Mouse (Mus musculus): ENCODE measurements around the gene Hcn4. TPM values are rescaled to one million over a fixed set of nuclear protein-coding genes. Genes with fewer than 3 reads are reported as not detected.

Hcn4 gene
- 0.22 and 0.40 TPM in 2 replicates for polyA plus RNA-seq (2011; ENCODE audit: insufficient read depth, insufficient read length, low read depth, missing spikeins)

- TF ChIP-seq POLR2A (IDR thresholded peaks at IDR 0.05; ENCODE audit: insufficient read depth, low read length): no peak
- no peak for TF ChIP-seq CTCF (IDR thresholded peaks at IDR 0.05; ENCODE audit: low read depth, low read length)
- no peak for TF ChIP-seq EP300 (IDR thresholded peaks at IDR 0.05; ENCODE audit: insufficient read depth, low read depth, low read length)
- peak within 1 kb of the TSS; percentile 82 for H3K4me3 ChIP-seq (ENCODE audit: low read depth, low read length)
- no peaks in the 10 kb centered on the region for H3K9me3 ChIP-seq (replicated peaks; ENCODE audit: control insufficient read depth, insufficient read depth, low read length, poor library complexity, severe bottlenecking)
- no peak within 1 kb of the TSS for H3K27ac ChIP-seq (ENCODE audit: insufficient read depth, low read length)
- H3K9ac ChIP-seq (ENCODE audit: low read depth, poor library complexity, severe bottlenecking): peak within 1 kb of the TSS; percentile 67
- no peaks in the 10 kb centered on the region for H3K36me3 ChIP-seq (ENCODE audit: control insufficient read depth, insufficient read depth, low read length, poor library complexity, severe bottlenecking)
- peaks cover 13% of the 10 kb centered on the region for H3K27me3 ChIP-seq (ENCODE audit: control insufficient read depth, insufficient read depth, low read length, poor library complexity, severe bottlenecking)
- no peaks in the 10 kb centered on the region for H3K4me1 ChIP-seq (ENCODE audit: control insufficient read depth, insufficient read depth, low read length)
Measured at GRCm38 (mm10) chr9:58823139-58823917, at the start of gene Hcn4. Gene Hcn4, plus strand, starts transcription at chr9:58823412.

GRCm38 (mm10) chr9:58774761-58775160 is 48.5 kb upstream of the Hcn4 start:
- no peaks in the 10 kb centered on the region for H3K36me3 ChIP-seq (ENCODE audit: control insufficient read depth, insufficient read depth, low read length, poor library complexity, severe bottlenecking)
- no peak overlapping the region for H3K9ac ChIP-seq (ENCODE audit: low read depth, poor library complexity, severe bottlenecking)
- H3K27ac ChIP-seq (ENCODE audit: insufficient read depth, low read length): no peak overlapping the region
- TF ChIP-seq POLR2A (IDR thresholded peaks at IDR 0.05; ENCODE audit: insufficient read depth, low read length): no peak
- TF ChIP-seq CTCF (IDR thresholded peaks at IDR 0.05; ENCODE audit: low read depth, low read length): no peak
- no peak for TF ChIP-seq EP300 (IDR thresholded peaks at IDR 0.05; ENCODE audit: insufficient read depth, low read depth, low read length)
- H3K9me3 ChIP-seq (replicated peaks; ENCODE audit: control insufficient read depth, insufficient read depth, low read length, poor library complexity, severe bottlenecking): no peaks in the 10 kb centered on the region
- H3K27me3 ChIP-seq (ENCODE audit: control insufficient read depth, insufficient read depth, low read length, poor library complexity, severe bottlenecking): no peaks in the 10 kb centered on the region
- no peak overlapping the region for H3K4me3 ChIP-seq (ENCODE audit: low read depth, low read length)
- no peaks in the 10 kb centered on the region for H3K4me1 ChIP-seq (ENCODE audit: control insufficient read depth, insufficient read depth, low read length)

GRCm38 (mm10) chr9:58775363-58775762 is 47.8 kb upstream of the Hcn4 start:
- no peak for TF ChIP-seq EP300 (IDR thresholded peaks at IDR 0.05; ENCODE audit: insufficient read depth, low read depth, low read length)
- peak; percentile 25 for TF ChIP-seq CTCF (IDR thresholded peaks at IDR 0.05; ENCODE audit: low read depth, low read length)
- H3K9ac ChIP-seq (ENCODE audit: low read depth, poor library complexity, severe bottlenecking): no peak overlapping the region
- H3K4me1 ChIP-seq (ENCODE audit: control insufficient read depth, insufficient read depth, low read length): no peaks in the 10 kb centered on the region
- no peaks in the 10 kb centered on the region for H3K9me3 ChIP-seq (replicated peaks; ENCODE audit: control insufficient read depth, insufficient read depth, low read length, poor library complexity, severe bottlenecking)
- H3K27ac ChIP-seq (ENCODE audit: insufficient read depth, low read length): no peak overlapping the region
- no peaks in the 10 kb centered on the region for H3K27me3 ChIP-seq (ENCODE audit: control insufficient read depth, insufficient read depth, low read length, poor library complexity, severe bottlenecking)
- no peaks in the 10 kb centered on the region for H3K36me3 ChIP-seq (ENCODE audit: control insufficient read depth, insufficient read depth, low read length, poor library complexity, severe bottlenecking)
- H3K4me3 ChIP-seq (ENCODE audit: low read depth, low read length): no peak overlapping the region

- TF ChIP-seq POLR2A (IDR thresholded peaks at IDR 0.05; ENCODE audit: insufficient read depth, low read length) (no peak), CTCF (IDR thresholded peaks at IDR 0.05; ENCODE audit: low read depth, low read length) (no peak), EP300 (IDR thresholded peaks at IDR 0.05; ENCODE audit: insufficient read depth, low read depth, low read length) (no peak)
- Histone ChIP-seq H3K9ac (ENCODE audit: low read depth, poor library complexity, severe bottlenecking) (no peak overlapping the region), H3K4me1 (ENCODE audit: control insufficient read depth, insufficient read depth, low read length) (no peaks in the 10 kb centered on the region), H3K4me3 (ENCODE audit: low read depth, low read length) (no peak overlapping the region), H3K27ac (ENCODE audit: insufficient read depth, low read length) (no peak overlapping the region), H3K9me3 (replicated peaks; ENCODE audit: control insufficient read depth, insufficient read depth, low read length, poor library complexity, severe bottlenecking) (no peaks in the 10 kb centered on the region), H3K36me3 (ENCODE audit: control insufficient read depth, insufficient read depth, low read length, poor library complexity, severe bottlenecking) (no peaks in the 10 kb centered on the region), H3K27me3 (ENCODE audit: control insufficient read depth, insufficient read depth, low read length, poor library complexity, severe bottlenecking) (no peaks in the 10 kb centered on the region)
Measured at GRCm38 (mm10) chr9:58789476-58789875, 33.7 kb upstream of the Hcn4 start.

- H3K4me3 ChIP-seq (ENCODE audit: low read depth, low read length): no peak overlapping the region
- no peaks in the 10 kb centered on the region for H3K36me3 ChIP-seq (ENCODE audit: control insufficient read depth, insufficient read depth, low read length, poor library complexity, severe bottlenecking)
- H3K9ac ChIP-seq (ENCODE audit: low read depth, poor library complexity, severe bottlenecking): no peak overlapping the region
- no peaks in the 10 kb centered on the region for H3K27me3 ChIP-seq (ENCODE audit: control insufficient read depth, insufficient read depth, low read length, poor library complexity, severe bottlenecking)
- TF ChIP-seq EP300 (IDR thresholded peaks at IDR 0.05; ENCODE audit: insufficient read depth, low read depth, low read length) (no peak), POLR2A (IDR thresholded peaks at IDR 0.05; ENCODE audit: insufficient read depth, low read length) (no peak), CTCF (IDR thresholded peaks at IDR 0.05; ENCODE audit: low read depth, low read length) (no peak)
- H3K27ac ChIP-seq (ENCODE audit: insufficient read depth, low read length): no peak overlapping the region
- no peaks in the 10 kb centered on the region for H3K9me3 ChIP-seq (replicated peaks; ENCODE audit: control insufficient read depth, insufficient read depth, low read length, poor library complexity, severe bottlenecking)
- no peaks in the 10 kb centered on the region for H3K4me1 ChIP-seq (ENCODE audit: control insufficient read depth, insufficient read depth, low read length)
Measured at GRCm38 (mm10) chr9:58798155-58798554, 25.1 kb upstream of the Hcn4 start.

- TF ChIP-seq CTCF (IDR thresholded peaks at IDR 0.05; ENCODE audit: low read depth, low read length) (no peak), POLR2A (IDR thresholded peaks at IDR 0.05; ENCODE audit: insufficient read depth, low read length) (no peak), EP300 (IDR thresholded peaks at IDR 0.05; ENCODE audit: insufficient read depth, low read depth, low read length) (no peak)
- Histone ChIP-seq H3K4me3 (ENCODE audit: low read depth, low read length) (no peak overlapping the region), H3K27me3 (ENCODE audit: control insufficient read depth, insufficient read depth, low read length, poor library complexity, severe bottlenecking) (no peaks in the 10 kb centered on the region)
Measured at GRCm38 (mm10) chr9:58801441-58801840, 21.8 kb upstream of the Hcn4 start.

More at GRCm38 (mm10) chr9:58801441-58801840, 21.8 kb upstream of the Hcn4 start:
- no peaks in the 10 kb centered on the region for H3K36me3 ChIP-seq (ENCODE audit: control insufficient read depth, insufficient read depth, low read length, poor library complexity, severe bottlenecking)
- no peaks in the 10 kb centered on the region for H3K4me1 ChIP-seq (ENCODE audit: control insufficient read depth, insufficient read depth, low read length)
- H3K9ac ChIP-seq (ENCODE audit: low read depth, poor library complexity, severe bottlenecking): no peak overlapping the region
- H3K9me3 ChIP-seq (replicated peaks; ENCODE audit: control insufficient read depth, insufficient read depth, low read length, poor library complexity, severe bottlenecking): no peaks in the 10 kb centered on the region
- no peak overlapping the region for H3K27ac ChIP-seq (ENCODE audit: insufficient read depth, low read length)
